Comparison of ENCODE assay signal across 16 mouse cellular contexts in the genomic region with DNA sequence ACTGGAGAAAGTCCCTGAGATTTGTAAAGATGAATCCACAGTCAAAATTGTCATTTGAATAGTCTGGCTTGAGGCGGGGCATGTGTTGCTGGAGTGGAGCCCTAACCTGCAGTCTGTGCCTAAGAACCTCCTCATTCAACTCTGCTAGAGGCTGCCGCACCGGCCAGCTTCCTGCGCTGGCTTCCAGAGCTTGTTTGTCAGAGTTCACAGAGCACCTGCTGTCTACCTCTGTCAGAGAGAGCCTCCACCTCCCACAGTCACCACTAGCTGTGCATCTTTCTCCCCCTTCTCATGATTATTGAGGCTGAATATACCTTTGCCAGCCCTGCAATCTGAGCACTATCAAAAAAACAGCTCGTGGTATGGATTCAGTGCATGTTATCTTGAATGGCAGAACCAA. TPM values are rescaled to one million over a fixed set of nuclear protein-coding genes. Genes with fewer than 3 reads are reported as not detected.
A peak's percentile ranks its signal among the peaks of the same experiment; 100 is the strongest.
DNase-seq lines count a peak whose midpoint lies in the region; ATAC-seq and TF ChIP-seq lines count a peak whose summit lies in the region.
"Had no signal": no experiment of that assay in that cellular context is flagged by ENCODE, and none has a peak within 500 bp of the region (broad histone marks: within the 10 kb centered on the region; RNA-seq: fewer than 3 reads in every experiment).

No protein-coding gene starts in this region.

- H3K9me3 ChIP-seq in liver, postnatal 0 days (ENCODE audit: low read length): no peaks in the 10 kb centered on the region
- H3K9me3 ChIP-seq in liver, embryonic 12.5 days (replicated peaks): no peaks in the 10 kb centered on the region
- no peaks in the 10 kb centered on the region for H3K9me3 ChIP-seq in intestine, postnatal 0 days (ENCODE audit: control insufficient read depth)
- H3K9me3 ChIP-seq in stomach, embryonic 15.5 days: no peaks in the 10 kb centered on the region
- H3K9me3 ChIP-seq: embryonic facial prominence, embryonic 10.5 days; liver, embryonic 13.5 days; neural tube, embryonic 15.5 days had no signal

- H3K4me2 ChIP-seq in liver, postnatal 0 days (ENCODE audit: low read depth, low read length): no peak overlapping the region
- no peak overlapping the region for H3K4me2 ChIP-seq in liver, embryonic 12.5 days
- 0 out of 2 replicates have a peak overlapping the region, but pooled peaks have one; percentile 50 for H3K4me2 ChIP-seq in intestine, postnatal 0 days (replicated peaks; ENCODE audit: low read depth)
- 0 out of 2 replicates have a peak overlapping the region, but pooled peaks have one; percentile 2 for H3K4me2 ChIP-seq in stomach, embryonic 15.5 days
- H3K4me2 ChIP-seq: neural tube, embryonic 15.5 days had no signal

- no peak overlapping the region for H3K9ac ChIP-seq in liver, postnatal 0 days (replicated peaks)
- H3K9ac ChIP-seq in liver, embryonic 12.5 days: no peak overlapping the region
- H3K9ac ChIP-seq in intestine, postnatal 0 days (ENCODE audit: low read depth, low read length): no peak overlapping the region
- no peak overlapping the region for H3K9ac ChIP-seq in stomach, embryonic 15.5 days
- H3K9ac ChIP-seq: liver, embryonic 13.5 days; neural tube, embryonic 15.5 days had no signal

- no peaks in the 10 kb centered on the region for H3K27me3 ChIP-seq in liver, postnatal 0 days (ENCODE audit: insufficient read depth, low read length)
- H3K27me3 ChIP-seq in liver, embryonic 12.5 days (replicated peaks): peaks cover 3% of the 10 kb centered on the region; the same call in 1 of the 2 replicates
- no peaks in the 10 kb centered on the region for H3K27me3 ChIP-seq in intestine, postnatal 0 days (replicated peaks; ENCODE audit: control insufficient read depth, insufficient read depth, low read length)
- H3K27me3 ChIP-seq in stomach, embryonic 15.5 days (replicated peaks): no peaks in the 10 kb centered on the region
- H3K27me3 ChIP-seq: neural tube, embryonic 15.5 days had no signal

- 25% methylated on average over 5 of the region's 5 CpGs for WGBS in liver, postnatal 0 days (ENCODE audit: insufficient replicate concordance)
- 50% methylated on average over 5 of the region's 5 CpGs for WGBS in liver, embryonic 12.5 days (ENCODE audit: insufficient replicate concordance)
- WGBS in intestine, postnatal 0 days: 29% methylated on average over 5 of the region's 5 CpGs
- 29% methylated on average over 5 of the region's 5 CpGs for WGBS in stomach, embryonic 15.5 days

- H3K4me1 ChIP-seq in liver, postnatal 0 days (ENCODE audit: insufficient read depth): peaks cover 6% of the 10 kb centered on the region
- H3K4me1 ChIP-seq in liver, embryonic 12.5 days: peaks cover 42% of the 10 kb centered on the region
- no peaks in the 10 kb centered on the region for H3K4me1 ChIP-seq in intestine, postnatal 0 days (replicated peaks; ENCODE audit: control insufficient read depth, insufficient read depth, low read length)
- H3K4me1 ChIP-seq in stomach, embryonic 15.5 days: no peaks in the 10 kb centered on the region
- H3K4me1 ChIP-seq: embryonic facial prominence, embryonic 10.5 days; neural tube, embryonic 15.5 days had no signal

- ATAC-seq in liver, postnatal 0 days: no peak
- ATAC-seq in liver, embryonic 12.5 days: no peak
- ATAC-seq in intestine, postnatal 0 days: no peak
- no peak for ATAC-seq in stomach, embryonic 15.5 days (ENCODE audit: insufficient read depth, low FRiP score, low read depth)
- ATAC-seq in megakaryocyte progenitor cell, adult 5-6 weeks (replicated peaks; ENCODE audit: poor library complexity): no peak

- H3K27ac ChIP-seq in liver, postnatal 0 days (ENCODE audit: low read depth): no peak overlapping the region
- H3K27ac ChIP-seq in liver, embryonic 12.5 days: no peak overlapping the region
- H3K27ac ChIP-seq in intestine, postnatal 0 days (ENCODE audit: low read depth, low read length): peak overlapping the region; percentile 17; the same call in 1 of the 2 replicates
- H3K27ac ChIP-seq in stomach, embryonic 15.5 days: no peak overlapping the region
- H3K27ac ChIP-seq: embryonic facial prominence, embryonic 10.5 days; liver, embryonic 13.5 days; neural tube, embryonic 15.5 days had no signal

- no peak overlapping the region for H3K4me3 ChIP-seq in liver, postnatal 0 days (ENCODE audit: low read depth, low read length)
- no peak overlapping the region for H3K4me3 ChIP-seq in liver, embryonic 12.5 days
- no peak overlapping the region for H3K4me3 ChIP-seq in intestine, postnatal 0 days (ENCODE audit: low read depth, low read length)
- no peak overlapping the region for H3K4me3 ChIP-seq in stomach, embryonic 15.5 days (replicated peaks)
- H3K4me3 ChIP-seq: embryonic facial prominence, embryonic 10.5 days; neural tube, embryonic 15.5 days had no signal

- intact Hi-C loops in heart, postnatal 36 days (cut with DNase I): no loop called here

- H3K36me3 ChIP-seq in liver, postnatal 0 days (replicated peaks; ENCODE audit: insufficient read depth, low read length): no peaks in the 10 kb centered on the region
- no peaks in the 10 kb centered on the region for H3K36me3 ChIP-seq in liver, embryonic 12.5 days
- H3K36me3 ChIP-seq in intestine, postnatal 0 days (ENCODE audit: control insufficient read depth, insufficient read depth): no peaks in the 10 kb centered on the region
- H3K36me3 ChIP-seq in stomach, embryonic 15.5 days: no peaks in the 10 kb centered on the region
- H3K36me3 ChIP-seq: embryonic facial prominence, embryonic 10.5 days; liver, embryonic 13.5 days; neural tube, embryonic 15.5 days had no signal

- no peak for TF ChIP-seq EP300 in liver, postnatal 0 days (IDR thresholded peaks at IDR 0.05; ENCODE audit: low read depth)

- TF ChIP-seq CTCF in liver, postnatal 0 days (IDR thresholded peaks at IDR 0.05; ENCODE audit: low read depth): no peak
- no peak for TF ChIP-seq CTCF in intestine, postnatal 0 days (IDR thresholded peaks at IDR 0.05; ENCODE audit: low read depth)

- DNase-seq in liver, postnatal 0 days: peak; percentile 12
- no peak for DNase-seq in urinary bladder, adult 18-20 months (ENCODE audit: low spot score in 2 of 2)
- no peak for DNase-seq in adrenal gland, adult 18-20 months (ENCODE audit: low spot score in 2 of 2)
- no peak for DNase-seq in heart, postnatal 36 days
- DNase-seq: kidney, adult 2 months had no signal

RNA-seq across cellular contexts. Expression of a gene that starts 22.4 kb away (rescaled TPM):
- 0.08 and 0.19 TPM in 2 replicates for polyA plus RNA-seq in liver, postnatal 0 days (2015; fragmentation: Nextera tagmentation; extraction: Ambion mirVana)
- not detected in 2 replicates for polyA plus RNA-seq in liver, embryonic 12.5 days (2016; fragmentation: Nextera tagmentation; extraction: Ambion mirVana)
- polyA plus RNA-seq in intestine, postnatal 0 days (2015; fragmentation: Nextera tagmentation; extraction: Ambion mirVana): not detected in 2 replicates
- polyA plus RNA-seq in stomach, embryonic 15.5 days (2015; fragmentation: Nextera tagmentation; extraction: Ambion mirVana): not detected in 2 replicates
- total RNA-seq in megakaryocyte progenitor cell, adult 5-6 weeks (2015): not detected in 2 replicates
- total RNA-seq in megakaryocyte progenitor cell, adult 5-6 weeks (2017): 0.25 TPM in 1 of 2 replicates, not detected in the other
- total RNA-seq in adrenal gland, adult 18-20 months (2021): under 1 TPM in 1 of 2 experiments, not detected in 1; 0.26 TPM
- total RNA-seq in heart, postnatal 36 days (2021): not detected
- total RNA-seq: adrenal gland, postnatal 10 days; heart, postnatal 25 days; left cerebral cortex, postnatal 14 days had no signal
- polyA plus RNA-seq: embryonic facial prominence, embryonic 10.5 days; liver, embryonic 13.5 days; midbrain, embryonic 14.5 days had no signal

Comparison
In these comparisons a context has a peak if more than half of its experiments do, and no peak if none do; other contexts are left out.
1. H3K4me2 ChIP-seq: peak in intestine, postnatal 0 days (single experiment) and stomach, embryonic 15.5 days (single experiment); none in liver, postnatal 0 days (single experiment) and liver, embryonic 12.5 days (single experiment).